18 mouse cellular contexts compared by ENCODE assay signal in the genomic region with DNA sequence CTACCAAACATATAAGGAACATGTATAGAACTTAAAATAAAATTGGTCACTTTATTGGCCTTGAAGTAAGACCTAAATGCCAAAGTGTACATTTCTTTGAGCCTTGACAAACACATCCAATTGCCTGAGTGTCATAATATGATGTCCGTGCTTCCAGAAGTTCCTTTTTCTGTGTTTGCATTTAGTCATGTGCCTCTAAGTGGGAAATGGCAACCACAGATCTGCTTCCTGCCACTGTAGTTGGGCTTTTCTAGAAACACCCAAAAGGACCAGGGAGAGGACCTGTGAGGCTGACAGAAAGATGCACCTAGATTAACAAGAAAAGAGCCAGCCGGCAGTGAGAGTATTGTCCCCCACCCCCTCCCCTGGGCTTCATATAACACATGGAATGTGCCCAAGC.
"Had no signal": no experiment of that assay in that cellular context is flagged by ENCODE, and none has a peak within 500 bp of the region (broad histone marks: within the 10 kb centered on the region; RNA-seq: fewer than 3 reads in every experiment).

No protein-coding gene starts in this region.

- ATAC-seq: hindbrain, embryonic 16.5 days; inflammation-experienced regulatory T-cells, adult 6 months; intestine, embryonic 15.5 days; intestine, postnatal 0 days had no signal

- DNase-seq: gastrocnemius, adult 2 months; gastrocnemius, postnatal 10 days; gastrocnemius, postnatal 25 days; heart, adult 11 months; heart, adult 2 months; heart, postnatal 14 days; heart, postnatal 36 days; kidney, adult 18-20 months; kidney, adult 8-10 months; kidney, postnatal 10 days; kidney, postnatal 25 days; kidney, postnatal 4 days; liver; liver, embryonic 13.5 days had no signal
